Mouse (Mus musculus): ENCODE data around the gene Tmem164. TPM values are rescaled to one million over a fixed set of nuclear protein-coding genes. Genes with fewer than 3 reads are reported as not detected.

Gene Tmem164
- polyA plus RNA-seq, 1 experiment from 2014 or later, result 20.8 TPM

- Histone ChIP-seq H3K4me1 (replicated peaks) (no peaks in the 10 kb centered on the region), H3K4me2 (no peak overlapping the region), H3K27me3 (no peaks in the 10 kb centered on the region), H3K9me3 (replicated peaks) (no peaks in the 10 kb centered on the region), H3K4me3 (replicated peaks) (no peak overlapping the region), H3K36me3 (replicated peaks) (0 out of 2 replicates have a peak, but pooled peaks cover 11% of the 10 kb centered on the region), H3K9ac (no peak overlapping the region), H3K27ac (replicated peaks) (no peak overlapping the region)
- ATAC-seq (ENCODE audit: insufficient read depth), result no peak
- WGBS (ENCODE audit: insufficient replicate concordance), result 83% methylated on average over 3 of the region's 3 CpGs
Observed at GRCm38 (mm10) chrX:142804596-142804995, 123.4 kb downstream of the Tmem164 start.

- no peak overlapping the region for H3K27ac ChIP-seq (replicated peaks)
Observed at GRCm38 (mm10) chrX:142806126-142806525, 124.9 kb downstream of the Tmem164 start.

GRCm38 (mm10) chrX:142806620-142807061 lies 125.4 kb downstream of the Tmem164 start:
- no peak for ATAC-seq (ENCODE audit: insufficient read depth)
- H3K36me3 ChIP-seq (replicated peaks), result 0 out of 2 replicates have a peak, but pooled peaks cover 11% of the 10 kb centered on the region
- H3K4me3 ChIP-seq (replicated peaks), result no peak overlapping the region
- H3K4me1 ChIP-seq (replicated peaks), result no peaks in the 10 kb centered on the region
- no peaks in the 10 kb centered on the region for H3K9me3 ChIP-seq (replicated peaks)
- no peak overlapping the region for H3K27ac ChIP-seq (replicated peaks)
- H3K27me3 ChIP-seq, result no peaks in the 10 kb centered on the region
- 58% methylated on average over 10 of the region's 10 CpGs for WGBS (ENCODE audit: insufficient replicate concordance)
- no peak overlapping the region for H3K9ac ChIP-seq
- H3K4me2 ChIP-seq, result no peak overlapping the region

More at GRCm38 (mm10) chrX:142806126-142806525, 124.9 kb downstream of the Tmem164 start:
- H3K9me3 ChIP-seq (replicated peaks), result no peaks in the 10 kb centered on the region
- ATAC-seq (ENCODE audit: insufficient read depth), result no peak
- WGBS (ENCODE audit: insufficient replicate concordance), result 70% methylated on average over 6 of the region's 6 CpGs
- no peaks in the 10 kb centered on the region for H3K27me3 ChIP-seq
- no peak overlapping the region for H3K4me3 ChIP-seq (replicated peaks)
- no peak overlapping the region for H3K9ac ChIP-seq
- H3K4me2 ChIP-seq, result no peak overlapping the region
- H3K36me3 ChIP-seq (replicated peaks), result 0 out of 2 replicates have a peak, but pooled peaks cover 11% of the 10 kb centered on the region
- no peaks in the 10 kb centered on the region for H3K4me1 ChIP-seq (replicated peaks)

DNA sequence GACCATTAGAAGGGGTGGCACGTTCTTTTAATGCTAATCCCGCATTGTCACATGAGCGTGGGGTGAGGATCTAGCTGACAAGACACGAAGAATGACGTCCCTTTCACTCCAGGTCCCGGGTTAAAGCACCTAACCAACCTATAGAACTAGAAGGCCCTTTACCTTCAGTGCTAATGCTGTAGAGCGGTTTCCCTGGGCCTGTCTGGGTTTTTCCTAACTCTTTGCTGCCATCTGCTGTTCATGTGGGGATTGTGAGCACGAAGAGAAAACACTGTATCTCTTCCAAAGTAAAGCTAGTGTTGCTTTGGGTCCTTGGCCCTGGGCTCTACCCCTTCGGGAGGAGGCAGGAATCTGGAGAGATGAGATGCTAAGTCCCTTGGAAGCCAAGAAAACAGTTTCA lies 127.2 kb downstream of the Tmem164 start:
- no peak overlapping the region for H3K4me3 ChIP-seq (replicated peaks)
- H3K36me3 ChIP-seq (replicated peaks), result 0 out of 2 replicates have a peak, but pooled peaks cover 11% of the 10 kb centered on the region
- no peaks in the 10 kb centered on the region for H3K27me3 ChIP-seq
- no peak overlapping the region for H3K4me2 ChIP-seq
- 43% methylated on average over 9 of the region's 9 CpGs for WGBS (ENCODE audit: insufficient replicate concordance)
- ATAC-seq (ENCODE audit: insufficient read depth), result no peak
- H3K27ac ChIP-seq (replicated peaks), result no peak overlapping the region
- no peaks in the 10 kb centered on the region for H3K4me1 ChIP-seq (replicated peaks)
- H3K9ac ChIP-seq, result no peak overlapping the region
- no peaks in the 10 kb centered on the region for H3K9me3 ChIP-seq (replicated peaks)

DNA sequence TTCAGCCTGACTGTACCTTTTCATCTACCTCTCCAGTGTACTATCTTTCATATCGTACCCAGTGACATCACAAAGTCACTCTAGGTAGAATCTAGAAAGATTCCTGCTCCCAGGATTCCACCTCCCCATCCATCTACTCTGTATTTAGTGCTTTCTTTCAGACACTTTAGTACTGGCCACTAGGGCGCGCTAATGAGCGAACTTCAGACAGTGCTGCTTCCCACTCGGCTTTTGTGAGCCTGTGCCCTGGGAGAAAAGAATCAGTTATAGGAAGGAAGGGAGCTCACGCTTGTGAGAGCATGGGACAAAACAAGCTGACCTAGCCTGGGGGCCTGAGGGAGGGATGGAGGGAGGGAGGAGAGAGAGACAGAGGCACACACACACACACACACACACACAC lies 131.9 kb downstream of the Tmem164 start:
- no peak for ATAC-seq (ENCODE audit: insufficient read depth)
- H3K9me3 ChIP-seq (replicated peaks), result no peaks in the 10 kb centered on the region
- H3K4me3 ChIP-seq (replicated peaks), result no peak overlapping the region
- H3K27me3 ChIP-seq, result no peaks in the 10 kb centered on the region
- H3K9ac ChIP-seq, result no peak overlapping the region
- 29% methylated on average over 6 of the region's 6 CpGs for WGBS (ENCODE audit: insufficient replicate concordance)
- no peak overlapping the region for H3K4me2 ChIP-seq
- no peak overlapping the region for H3K27ac ChIP-seq (replicated peaks)
- no peaks in the 10 kb centered on the region for H3K4me1 ChIP-seq (replicated peaks)
- H3K36me3 ChIP-seq (replicated peaks), result 0 out of 2 replicates have a peak, but pooled peaks cover 7% of the 10 kb centered on the region

DNA sequence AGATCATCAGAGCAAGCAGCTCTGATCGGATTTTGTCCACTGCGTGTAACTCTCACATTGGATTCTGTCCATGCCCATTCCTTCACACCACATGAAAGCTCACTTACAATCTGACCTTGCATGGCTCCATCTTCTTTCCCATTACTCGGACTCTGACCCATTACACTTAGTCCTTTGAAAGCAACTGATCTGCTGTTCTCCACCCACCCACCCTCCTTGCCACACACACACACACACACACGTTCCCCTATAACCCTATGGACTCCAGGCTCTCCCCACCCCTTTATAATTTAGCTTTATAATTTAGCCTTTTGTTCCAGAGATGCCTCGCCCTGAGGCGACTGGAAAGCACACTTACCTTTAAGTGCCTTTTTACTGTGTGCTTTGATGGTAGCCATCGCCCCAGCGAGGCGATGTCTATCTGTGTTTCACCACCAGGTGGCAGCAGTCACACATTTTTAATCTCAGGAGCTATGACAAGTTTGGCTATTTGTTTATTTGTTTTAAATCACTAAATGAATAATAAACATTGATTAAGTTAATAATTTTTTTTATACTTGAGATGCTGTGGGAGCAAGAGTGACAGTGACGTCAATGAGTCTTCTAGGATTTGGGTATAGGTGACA lies 137.0 kb downstream of the Tmem164 start:
- Histone ChIP-seq H3K9me3 (replicated peaks) (no peaks in the 10 kb centered on the region), H3K4me3 (replicated peaks) (no peak overlapping the region), H3K36me3 (replicated peaks) (no peaks in the 10 kb centered on the region), H3K27ac (replicated peaks) (no peak overlapping the region), H3K4me2 (no peak overlapping the region), H3K4me1 (replicated peaks) (no peaks in the 10 kb centered on the region), H3K27me3 (no peaks in the 10 kb centered on the region), H3K9ac (no peak overlapping the region)
- ATAC-seq (ENCODE audit: insufficient read depth), result no peak
- 47% methylated on average over 10 of the region's 10 CpGs for WGBS (ENCODE audit: insufficient replicate concordance)

DNA sequence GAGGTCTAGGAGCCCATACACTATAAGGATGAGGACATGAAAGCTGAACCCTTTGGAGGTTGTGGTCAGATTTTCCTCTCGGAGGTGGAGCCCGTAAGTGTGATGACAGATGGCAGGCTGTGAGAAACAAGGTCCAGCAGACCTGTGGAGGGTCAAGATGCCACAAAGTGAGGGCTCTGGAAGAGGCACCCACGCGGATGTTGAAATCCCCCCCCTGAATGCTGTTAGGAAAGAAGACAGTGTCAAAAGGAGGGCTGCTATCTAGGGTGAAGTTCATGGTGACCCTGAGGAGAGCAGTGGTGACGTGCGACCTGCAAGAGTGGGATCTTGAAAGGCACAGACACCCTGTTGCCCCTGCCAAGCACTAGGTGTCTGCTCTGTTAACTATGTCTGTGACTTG lies 140.0 kb downstream of the Tmem164 start:
- H3K27me3 ChIP-seq, result no peaks in the 10 kb centered on the region
- no peaks in the 10 kb centered on the region for H3K36me3 ChIP-seq (replicated peaks)
- WGBS (ENCODE audit: insufficient replicate concordance), result 81% methylated on average over 6 of the region's 6 CpGs
- H3K9me3 ChIP-seq (replicated peaks), result no peaks in the 10 kb centered on the region
- no peak overlapping the region for H3K4me3 ChIP-seq (replicated peaks)
- no peak for ATAC-seq (ENCODE audit: insufficient read depth)
- H3K4me2 ChIP-seq, result no peak overlapping the region
- no peak overlapping the region for H3K27ac ChIP-seq (replicated peaks)
- no peak overlapping the region for H3K9ac ChIP-seq
- no peaks in the 10 kb centered on the region for H3K4me1 ChIP-seq (replicated peaks)

DNA sequence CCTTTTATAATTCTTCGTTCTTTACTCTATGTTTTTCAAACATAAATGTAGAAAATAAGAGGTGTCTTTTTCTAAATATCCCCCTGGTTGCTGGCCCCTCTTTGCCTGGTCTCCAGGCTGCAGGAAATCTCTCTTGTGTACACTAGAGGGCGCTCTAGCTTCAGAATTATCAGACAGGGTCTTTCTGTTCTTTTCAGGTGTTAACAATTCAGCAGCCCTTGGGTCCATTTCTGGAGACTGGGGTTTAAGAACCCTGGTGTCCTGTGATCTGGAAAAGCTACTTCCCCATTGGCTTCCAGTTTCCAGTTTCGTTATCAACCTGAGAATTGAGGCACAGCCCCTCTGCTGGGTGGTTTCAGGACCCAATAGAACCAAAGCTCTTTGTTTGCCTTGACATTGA lies 140.6 kb downstream of the Tmem164 start:
- ATAC-seq (ENCODE audit: insufficient read depth), result no peak
- H3K4me2 ChIP-seq, result no peak overlapping the region
- H3K27ac ChIP-seq (replicated peaks), result no peak overlapping the region
- no peak overlapping the region for H3K9ac ChIP-seq
- H3K4me3 ChIP-seq (replicated peaks), result no peak overlapping the region
- H3K36me3 ChIP-seq (replicated peaks), result no peaks in the 10 kb centered on the region
- H3K27me3 ChIP-seq, result no peaks in the 10 kb centered on the region
- WGBS (ENCODE audit: insufficient replicate concordance), result 39% methylated on average over 3 of the region's 3 CpGs
- H3K4me1 ChIP-seq (replicated peaks), result no peaks in the 10 kb centered on the region
- H3K9me3 ChIP-seq (replicated peaks), result no peaks in the 10 kb centered on the region

GRCm38 (mm10) chrX:142825309-142825708 lies 144.1 kb downstream of the Tmem164 start:
- Histone ChIP-seq H3K4me2 (no peak overlapping the region), H3K4me1 (replicated peaks) (peaks cover 8% of the 10 kb centered on the region), H3K9me3 (replicated peaks) (no peaks in the 10 kb centered on the region), H3K9ac (no peak overlapping the region), H3K27me3 (no peaks in the 10 kb centered on the region), H3K36me3 (replicated peaks) (no peaks in the 10 kb centered on the region), H3K4me3 (replicated peaks) (no peak overlapping the region), H3K27ac (replicated peaks) (no peak overlapping the region)
- whole genome bisulfite sequencing (ENCODE audit: insufficient replicate concordance), result 72% methylated on average over 1 of the region's 1 CpGs
- ATAC-seq (ENCODE audit: insufficient read depth), result no peak

DNA sequence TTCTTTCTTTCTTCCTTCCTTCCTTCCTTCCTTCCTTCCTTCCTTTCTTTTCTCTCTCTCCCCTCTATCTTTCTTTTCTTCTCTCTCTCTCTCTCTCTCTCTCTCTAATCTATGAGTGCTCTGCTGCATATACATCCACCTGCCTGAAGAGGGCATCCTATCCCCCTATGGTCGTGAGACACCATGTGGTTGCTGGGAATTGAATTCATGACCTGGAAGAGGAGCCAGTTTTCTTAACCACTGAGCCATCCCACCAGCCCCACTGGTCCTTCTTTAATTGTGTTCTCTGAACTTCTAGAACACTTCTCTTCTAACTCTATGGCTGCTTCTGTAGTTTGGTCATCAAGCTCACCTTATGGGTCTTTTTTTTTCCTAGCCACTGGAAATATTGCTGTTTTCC lies 146.4 kb downstream of the Tmem164 start:
- Histone ChIP-seq H3K4me3 (replicated peaks) (no peak overlapping the region), H3K27ac (replicated peaks) (no peak overlapping the region), H3K9me3 (replicated peaks) (no peaks in the 10 kb centered on the region), H3K9ac (no peak overlapping the region), H3K27me3 (no peaks in the 10 kb centered on the region), H3K4me1 (replicated peaks) (peaks cover 8% of the 10 kb centered on the region), H3K4me2 (no peak overlapping the region), H3K36me3 (replicated peaks) (no peaks in the 10 kb centered on the region)
- ATAC-seq (ENCODE audit: insufficient read depth), result no peak
- 20% methylated on average over 1 of the region's 1 CpGs for WGBS (ENCODE audit: insufficient replicate concordance)

DNA sequence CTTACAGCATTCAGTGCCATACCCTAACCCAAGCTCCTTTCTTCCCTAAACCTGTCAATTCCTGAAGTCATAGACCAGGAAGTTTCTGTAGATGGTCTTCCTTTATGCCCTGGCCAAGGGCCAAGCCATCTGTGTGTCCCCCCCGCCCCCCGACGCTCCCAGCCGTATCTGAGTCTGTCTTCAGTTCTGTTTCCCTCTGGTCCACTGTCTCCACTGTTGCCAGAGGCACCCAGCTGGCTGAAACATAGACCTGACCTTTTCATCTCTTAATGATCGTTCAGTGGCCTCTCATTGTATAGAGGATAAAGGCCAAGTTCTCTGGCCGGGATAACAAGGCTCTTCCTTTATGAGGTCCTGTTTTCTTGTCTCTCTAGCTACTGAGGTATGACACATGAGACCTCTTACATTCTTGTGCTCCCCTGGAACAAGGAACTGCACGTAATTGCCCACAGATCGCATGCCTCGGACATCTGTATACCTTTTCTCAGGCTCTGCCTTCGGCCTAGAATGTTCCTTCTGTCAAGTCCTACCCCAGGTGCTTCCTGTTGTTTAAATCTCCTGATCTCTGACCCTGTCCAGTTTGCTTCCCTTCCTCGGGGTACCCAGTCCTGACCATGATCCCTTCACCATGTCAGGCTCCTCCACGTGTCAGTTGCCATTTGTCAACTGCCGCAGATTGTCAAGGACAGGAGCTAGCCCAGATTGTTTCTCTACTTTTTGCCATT lies 147.1 kb downstream of the Tmem164 start:
- H3K4me3 ChIP-seq (replicated peaks), result no peak overlapping the region
- H3K36me3 ChIP-seq (replicated peaks), result no peaks in the 10 kb centered on the region; the same call in 1 of the 2 replicates
- 70% methylated on average over 13 of the region's 13 CpGs for WGBS (ENCODE audit: insufficient replicate concordance)
- ATAC-seq (ENCODE audit: insufficient read depth), result no peak
- H3K9ac ChIP-seq, result no peak overlapping the region
- peaks cover 8% of the 10 kb centered on the region for H3K4me1 ChIP-seq (replicated peaks)
- no peaks in the 10 kb centered on the region for H3K27me3 ChIP-seq
- H3K27ac ChIP-seq (replicated peaks), result no peak overlapping the region
- H3K4me2 ChIP-seq, result no peak overlapping the region
- H3K9me3 ChIP-seq (replicated peaks), result no peaks in the 10 kb centered on the region
